Mouse (Mus musculus) heart, postnatal 10 days (tissue): ENCODE measurements around the gene Prkch. TPM values are rescaled to one million over a fixed set of nuclear protein-coding genes. Genes with fewer than 3 reads are reported as not detected.

Experiments
- DNase-seq, 2 experiments: peaks; one replicate each; pipeline ENCODE4 v3.0.0; 2021
- intact Hi-C: fragments of 180-260 bp; cut with DNase I; formaldehyde crosslinking; loops from one replicate; pipeline ENCODE4 v1.15.1; 2025
- total RNA-seq, 2 experiments: library from RNA; stranded (reverse); gene quantifications; 2 replicates each; pipeline ENCODE4 v1.2.3; 2021

Gene Prkch
- total RNA-seq, 2 experiments from 2014 or later, result 28.0 to 30.2 TPM

DNA sequence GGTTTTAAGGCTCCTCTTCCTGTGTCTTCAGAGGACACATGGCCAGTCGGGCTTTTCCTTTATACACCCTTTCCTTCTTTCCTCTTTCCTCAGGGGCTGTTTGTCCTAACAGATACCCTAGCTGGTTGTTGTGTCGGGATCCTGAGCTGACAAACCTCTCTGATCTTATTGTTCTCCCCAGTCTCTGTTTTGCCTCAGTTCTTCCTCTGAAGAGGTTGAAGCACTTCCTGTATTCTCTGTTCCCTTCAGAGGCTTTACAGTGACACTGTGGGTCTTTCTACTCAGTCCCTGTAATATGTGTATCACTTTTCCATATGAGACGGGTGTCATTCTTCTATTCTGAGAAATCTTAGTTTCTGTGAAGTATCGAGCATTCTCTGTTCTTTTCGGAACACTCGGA lies 6.5 kb upstream of the Prkch start:
- DNase-seq, result no peak

GRCm38 (mm10) chr12:73580811-73581210 lies 3.8 kb upstream of the Prkch start:
- intact Hi-C loops, result no loop called here
- DNase-seq, result no peak

More for the DNA sequence above, 6.5 kb upstream of the Prkch start:
- intact Hi-C loops, result no loop called here

DNA sequence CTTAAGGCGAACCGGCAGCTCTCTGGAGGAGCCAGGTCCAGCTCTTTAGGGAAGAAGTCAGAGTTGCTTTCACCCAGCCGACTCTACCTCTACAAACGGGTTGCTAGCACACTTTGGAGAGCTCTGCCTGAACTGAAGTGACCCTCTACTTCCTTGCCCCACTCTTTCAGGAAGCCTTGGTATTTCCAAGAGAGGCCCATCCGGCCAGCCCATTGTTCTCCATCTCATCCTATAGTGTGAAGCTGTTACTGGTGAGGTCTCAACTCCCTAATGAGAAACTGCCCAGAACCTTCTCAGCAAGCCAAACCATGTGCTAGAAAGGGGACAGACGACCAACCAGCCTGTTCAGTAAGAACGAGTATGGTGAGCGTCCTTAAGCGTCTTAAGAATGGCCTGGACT lies 1.3 kb upstream of the Prkch start:
- intact Hi-C loops, result no loop called here
- peak in 1 of 2 experiments; percentile 45 for DNase-seq

DNA sequence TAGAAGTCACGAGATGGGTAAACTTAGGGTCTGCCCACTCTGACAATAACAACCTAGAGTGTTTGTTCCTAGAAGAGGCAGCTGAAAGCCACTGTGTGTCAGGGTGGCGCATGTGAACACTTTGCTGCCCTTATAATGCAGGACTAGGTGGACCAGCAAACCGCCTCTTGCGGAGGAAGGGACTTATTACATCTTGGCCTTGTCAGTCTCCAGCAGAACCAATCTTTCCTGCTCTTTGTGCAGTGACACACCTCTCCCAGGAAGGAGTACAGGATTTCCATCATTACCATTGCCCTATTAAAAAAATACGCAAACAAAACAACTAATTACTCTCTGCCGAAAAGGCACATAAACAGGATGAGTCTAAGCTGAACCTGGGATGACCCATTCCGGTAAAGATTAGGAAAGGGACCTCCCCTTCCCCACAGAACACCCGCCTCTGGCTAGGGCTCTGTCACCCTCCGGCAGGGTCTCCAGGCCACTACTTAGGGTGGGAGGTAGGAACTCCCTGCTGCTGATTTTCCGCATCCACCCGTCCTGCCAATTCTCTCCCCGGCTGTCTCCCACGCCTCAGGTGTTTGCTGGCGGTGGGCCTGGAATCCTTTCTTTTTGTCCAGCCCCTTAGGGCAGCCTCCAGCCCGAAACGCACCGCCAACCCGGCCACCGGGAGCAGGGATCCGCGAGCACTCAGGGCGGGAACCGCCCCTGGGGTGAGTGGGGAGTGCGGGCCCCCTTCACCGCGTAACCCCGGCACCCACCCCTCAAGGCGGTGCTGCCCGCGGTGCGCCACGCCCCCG lies 585 bp upstream of the Prkch start:
- DNase-seq, result peak; percentile 54 to 63
- intact Hi-C loops, result loop anchor here (2.0 kb wide), 1 partner anchor 103 kb away; no protein-coding TSS in a partner anchor

DNA sequence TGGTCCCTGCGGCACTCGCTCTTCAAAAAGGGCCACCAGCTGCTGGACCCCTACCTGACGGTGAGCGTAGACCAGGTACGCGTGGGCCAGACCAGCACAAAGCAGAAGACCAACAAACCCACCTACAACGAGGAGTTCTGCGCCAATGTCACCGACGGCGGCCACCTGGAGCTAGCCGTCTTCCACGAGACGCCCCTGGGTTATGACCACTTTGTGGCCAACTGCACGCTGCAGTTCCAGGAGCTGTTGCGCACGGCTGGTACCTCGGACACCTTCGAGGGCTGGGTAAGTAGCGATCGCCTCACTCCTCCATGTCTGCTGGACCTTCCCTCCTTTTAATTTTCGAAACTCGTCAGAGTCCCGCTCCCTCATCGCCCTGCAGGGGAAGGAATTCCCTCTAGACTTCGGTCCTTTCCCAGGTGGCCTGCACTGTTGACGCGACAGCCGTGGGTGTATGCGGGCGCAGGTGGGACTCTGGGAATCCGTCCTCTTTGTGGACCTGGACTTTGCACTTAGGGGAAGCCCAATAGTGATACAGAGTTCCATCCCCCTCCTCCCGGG lies 725 bp downstream of the Prkch start:
- peak in 1 of 2 experiments; percentile 22 for DNase-seq
- intact Hi-C loops, result loop anchor here (2.0 kb wide), 1 partner anchor 101 kb away; no protein-coding TSS in a partner anchor

GRCm38 (mm10) chr12:73585850-73586249 lies 1.3 kb downstream of the Prkch start:
- no peak for DNase-seq
- intact Hi-C loops, result loop anchor here (2.0 kb wide), 1 partner anchor 101 kb away; no protein-coding TSS in a partner anchor

DNA sequence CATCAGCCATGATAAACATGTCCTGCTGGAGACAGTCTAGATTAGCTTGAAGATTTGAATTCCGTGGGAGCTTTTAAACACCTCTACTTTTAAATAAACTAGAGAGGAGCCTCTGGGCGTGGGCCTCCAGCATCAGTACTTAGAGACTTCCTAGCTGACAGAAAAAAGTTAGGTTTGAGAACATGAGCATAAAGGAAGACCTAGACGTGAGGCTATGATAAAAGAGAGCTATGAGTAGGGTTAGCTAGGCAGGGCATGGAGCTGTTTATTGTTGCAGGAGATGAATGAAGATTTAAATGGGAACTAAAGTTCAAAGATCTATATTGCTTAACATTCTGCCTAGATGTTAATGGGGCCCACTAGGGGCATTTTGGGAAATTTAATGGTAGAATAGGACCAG lies 2.7 kb downstream of the Prkch start:
- intact Hi-C loops, result no loop called here
- no peak for DNase-seq

- DNase-seq, result no peak
- intact Hi-C loops, result loop anchor here (5.0 kb wide), 1 partner anchor 82 kb away; no protein-coding TSS in a partner anchor
Observed at GRCm38 (mm10) chr12:73590627-73591276, 6.2 kb downstream of the Prkch start.

DNA sequence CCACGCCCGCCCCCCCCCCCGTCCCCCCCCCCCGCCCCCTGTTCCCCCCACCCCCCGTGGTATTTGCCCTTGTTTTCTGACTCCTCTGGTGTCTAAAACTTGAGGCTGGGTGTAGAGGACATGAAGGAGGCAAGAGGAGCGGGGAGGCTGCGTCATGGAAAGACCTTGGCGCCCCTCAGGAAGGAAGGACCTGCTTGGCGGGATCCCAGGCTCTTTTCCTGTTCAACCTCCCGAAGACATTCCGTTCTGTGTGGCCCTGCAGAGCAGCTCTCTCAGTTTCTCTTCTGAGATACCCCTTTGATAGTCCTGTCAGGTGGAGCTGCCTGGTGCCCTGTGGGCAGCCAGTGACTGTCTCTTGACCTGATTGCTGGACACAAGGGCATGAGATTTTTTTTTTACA lies 7.0 kb downstream of the Prkch start:
- DNase-seq, result peak; percentile 62 to 70
- intact Hi-C loops, result loop anchor here (5.0 kb wide), 1 partner anchor 81 kb away; no protein-coding TSS in a partner anchor

DNA sequence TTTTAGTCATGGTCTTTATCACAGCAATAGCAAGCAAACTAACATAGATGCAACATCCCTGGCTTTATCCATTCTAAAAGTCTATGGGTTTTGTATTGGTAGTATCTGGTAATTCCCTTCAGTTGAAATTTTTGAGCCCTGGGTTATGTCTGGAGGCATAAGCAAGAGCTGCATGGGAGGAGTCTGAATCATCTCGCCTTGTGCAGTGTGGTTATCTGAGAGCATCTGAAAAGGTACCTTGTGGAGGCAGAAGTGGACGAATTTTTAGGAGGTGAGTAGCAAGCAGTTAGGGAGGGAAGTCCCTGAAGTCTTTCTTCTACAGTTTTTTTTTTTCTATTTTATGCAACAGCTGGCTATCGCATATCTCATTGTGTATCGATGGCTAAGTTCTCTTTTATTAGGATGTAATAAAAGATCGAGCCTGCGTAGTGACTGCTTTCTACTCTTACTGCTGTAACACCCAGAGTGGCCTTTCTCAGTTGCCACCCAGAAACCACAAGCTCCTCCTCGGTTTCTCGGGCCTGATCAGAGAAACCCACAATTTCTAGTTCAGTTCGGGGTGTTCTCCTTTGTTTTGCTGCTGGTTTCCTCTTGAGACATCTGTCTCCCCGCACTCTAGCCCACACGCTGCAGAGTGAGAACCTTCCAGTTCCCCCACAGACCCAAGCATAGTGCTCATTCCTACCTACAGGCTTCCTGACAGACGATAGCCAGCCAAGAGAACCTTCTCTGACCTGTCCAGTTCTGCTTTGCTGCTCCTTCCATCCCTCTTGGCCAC lies 8.6 kb downstream of the Prkch start:
- DNase-seq, result no peak
- intact Hi-C loops, result loop anchor here (5.0 kb wide), 1 partner anchor 79 kb away; no protein-coding TSS in a partner anchor

DNA sequence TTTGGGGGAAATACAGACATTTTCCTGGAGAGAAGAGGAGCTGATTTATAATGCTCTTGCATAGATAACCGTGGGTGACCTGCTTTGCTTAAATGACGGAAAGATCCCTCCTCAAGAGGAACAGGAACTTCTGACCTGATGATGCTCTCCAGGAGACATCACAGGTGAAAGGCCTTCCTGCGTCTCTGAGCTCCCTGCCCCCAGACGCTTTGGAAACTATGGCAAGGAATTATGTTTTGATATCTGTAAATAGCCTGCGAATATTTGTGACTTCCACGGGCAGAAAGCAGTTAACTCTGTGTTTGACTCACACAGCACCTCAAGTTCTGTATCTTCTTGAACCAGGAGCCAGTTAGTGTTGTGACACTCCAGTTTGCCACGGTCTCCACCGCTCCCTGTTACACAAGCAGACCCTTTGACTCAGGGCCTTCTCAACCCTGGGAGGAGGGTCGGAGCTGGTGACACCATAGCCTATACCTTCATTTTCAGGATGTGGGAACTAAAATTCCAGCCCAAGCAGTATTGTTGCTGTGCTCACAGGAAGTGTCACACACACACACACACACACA lies 9.7 kb downstream of the Prkch start:
- DNase-seq, result no peak
- intact Hi-C loops, result loop anchor here (2.0 to 5.0 kb wide), 2 partner anchors 29 to 78 kb away; no protein-coding TSS in a partner anchor

DNA sequence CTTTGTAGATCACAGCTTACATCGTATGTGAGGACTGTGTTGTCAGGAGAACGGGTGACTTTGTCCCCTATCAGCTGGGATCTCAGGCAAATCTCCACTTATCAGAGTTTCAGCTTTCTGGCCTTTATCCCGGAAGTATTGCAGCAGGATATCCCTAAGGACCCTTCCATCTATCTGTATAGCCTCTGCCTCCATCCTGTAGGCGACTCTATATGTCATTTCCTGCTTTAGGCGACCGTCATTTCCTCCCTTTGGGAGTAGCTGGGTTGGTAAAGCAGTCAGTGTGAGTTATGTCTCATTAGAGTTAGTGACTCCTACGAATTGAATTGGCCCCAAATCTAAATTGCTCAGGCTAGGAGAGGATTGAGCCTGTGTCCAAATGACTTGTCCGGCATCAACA lies 10.6 kb downstream of the Prkch start:
- DNase-seq, result no peak
- intact Hi-C loops, result loop anchor here (2.0 kb wide), 1 partner anchor 30 kb away; no protein-coding TSS in a partner anchor

DNA sequence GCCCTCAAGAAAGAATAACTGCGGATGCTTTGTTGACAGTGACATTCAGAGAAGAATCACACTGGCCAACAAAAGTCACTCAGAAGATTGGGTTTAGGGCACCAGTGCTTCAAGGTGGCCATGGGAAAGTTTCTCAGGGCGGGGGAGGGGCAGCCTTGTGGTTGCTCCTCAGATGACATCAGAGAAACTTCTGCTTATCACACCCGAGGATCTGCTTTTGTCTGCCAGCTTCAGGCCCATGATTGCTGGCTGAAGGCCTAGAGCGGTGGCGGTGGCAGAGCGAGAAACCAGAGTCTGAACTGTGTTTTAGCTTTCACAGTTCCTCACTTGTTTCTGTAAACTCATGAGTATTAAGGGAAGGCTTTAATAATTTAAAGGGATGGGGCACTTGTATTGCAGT lies 13.6 kb downstream of the Prkch start:
- DNase-seq, result peak in 1 of 2 experiments; percentile 39
- intact Hi-C loops, result no loop called here

GRCm38 (mm10) chr12:73600457-73600856 lies 15.9 kb downstream of the Prkch start:
- DNase-seq, result no peak
- intact Hi-C loops, result no loop called here

GRCm38 (mm10) chr12:73602974-73603373 lies 18.4 kb downstream of the Prkch start:
- no peak for DNase-seq
- intact Hi-C loops, result no loop called here

DNA sequence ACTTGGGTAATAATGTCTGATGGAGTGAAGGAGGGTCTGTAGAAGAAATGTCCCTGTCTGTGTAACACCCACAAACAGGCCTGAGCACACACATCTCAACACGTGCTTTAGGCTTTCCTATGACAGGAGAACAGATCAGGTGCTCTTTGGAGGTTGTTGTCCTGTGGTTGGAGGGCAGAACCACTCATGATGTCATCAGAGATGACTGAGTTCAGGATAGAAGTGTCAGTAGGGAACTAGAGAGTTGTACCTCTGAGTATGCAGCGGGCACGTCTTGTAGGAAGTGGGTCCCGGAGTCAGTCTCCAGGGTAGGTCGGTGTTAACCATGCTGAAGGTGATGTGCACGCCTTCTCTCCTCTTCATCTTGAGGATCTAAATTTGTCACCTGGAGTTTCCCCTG lies 19.1 kb downstream of the Prkch start:
- no peak for DNase-seq
- intact Hi-C loops, result no loop called here

- no peak for DNase-seq
- intact Hi-C loops, result no loop called here
Observed at GRCm38 (mm10) chr12:73604762-73605161, 20.2 kb downstream of the Prkch start.

GRCm38 (mm10) chr12:73605174-73605573 lies 20.6 kb downstream of the Prkch start:
- DNase-seq, result no peak
- intact Hi-C loops, result no loop called here

DNA sequence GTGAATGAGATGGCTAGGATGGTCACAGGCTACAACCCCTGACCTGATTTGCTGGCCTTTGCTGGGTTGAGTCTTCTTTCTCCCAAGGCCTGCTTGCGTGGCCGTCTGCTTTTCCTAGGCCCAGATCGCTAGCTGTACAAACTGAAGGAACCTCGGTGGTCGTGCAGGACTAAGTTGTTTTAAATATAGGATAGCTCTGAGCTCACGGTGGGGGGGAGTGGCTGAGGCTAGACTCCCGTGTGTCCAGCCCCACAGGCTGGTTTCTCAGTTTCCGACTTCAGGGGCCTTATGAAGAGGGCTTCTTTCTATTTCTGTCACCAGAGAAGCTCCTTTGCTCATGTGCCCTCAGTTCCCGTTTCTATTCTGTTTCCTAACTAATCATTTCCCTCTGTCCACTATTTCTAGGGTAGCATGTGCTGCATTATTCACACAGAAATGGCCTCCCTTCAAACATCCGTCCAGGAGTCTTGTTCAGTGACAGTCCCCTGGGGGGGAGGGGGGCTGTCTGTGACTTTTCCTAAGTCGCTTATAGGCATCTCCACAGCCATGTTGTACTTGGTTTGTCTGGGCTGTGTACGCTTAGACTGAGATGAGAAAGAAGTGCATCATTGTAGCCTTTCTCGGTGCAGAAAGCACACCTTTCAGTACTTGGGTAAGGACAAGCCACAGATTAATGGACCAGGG lies 22.9 kb downstream of the Prkch start:
- DNase-seq, result no peak
- intact Hi-C loops, result no loop called here

- intact Hi-C loops, result no loop called here
- DNase-seq, result no peak
Observed at GRCm38 (mm10) chr12:73608065-73608397, 23.4 kb downstream of the Prkch start.
